Mouse (Mus musculus) CD4-positive, CD25-positive, alpha-beta regulatory T cell, adult 2 months (primary cell): Measurements from ENCODE around the gene Nup85.
"Not testable (repeated sequence)": the region's sequence is repeated elsewhere in the genome, so short reads cannot be mapped to it uniquely, and the experiment has no call there.

Source experiments
- DNase-seq: peaks from one replicate; pipeline ENCODE4 v3.0.0-alpha.2; 2012; ENCODE audit warnings: low read depth, low spot score

Gene Nup85

DNA sequence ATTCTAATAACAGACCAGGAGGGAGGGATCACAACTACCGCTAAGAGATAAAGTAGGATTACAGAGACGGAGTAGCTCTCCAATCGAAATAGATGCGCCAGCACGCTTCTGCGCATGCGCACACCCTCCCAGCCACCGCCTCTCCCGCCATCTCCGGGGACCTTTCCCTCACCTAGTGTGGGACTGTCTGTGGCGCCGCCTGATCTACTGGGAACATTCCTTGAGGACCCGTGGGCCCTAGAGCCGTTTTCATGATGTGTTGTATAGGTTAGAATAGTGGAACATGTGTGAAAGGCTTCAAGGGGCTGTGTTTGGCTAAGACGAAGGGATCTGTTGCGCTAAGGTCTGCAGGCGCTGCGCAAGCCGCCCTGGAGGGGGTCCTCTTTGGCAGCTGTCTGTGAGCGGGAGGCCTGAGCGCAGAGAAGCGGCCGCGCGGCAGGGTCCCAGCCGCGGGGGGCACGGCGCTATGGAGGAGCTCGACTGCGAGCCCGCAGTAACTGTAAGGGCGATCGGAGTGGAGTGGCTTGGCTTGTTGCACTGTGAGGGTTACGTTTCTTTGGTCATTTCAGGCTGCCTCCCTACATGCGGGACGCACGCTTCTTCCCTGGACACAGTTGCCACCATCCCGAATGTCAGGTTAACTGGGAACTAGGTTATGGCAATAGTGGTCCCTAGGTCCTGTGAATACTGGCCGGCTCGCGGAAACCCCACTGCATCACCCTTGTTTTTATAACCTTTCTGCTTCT is at the start of gene Nup85:
Gene Nup85, plus strand, starts transcription at position 371 of the 746 bp plus-strand sequence.
- DNase-seq = peak; percentile 98

DNA sequence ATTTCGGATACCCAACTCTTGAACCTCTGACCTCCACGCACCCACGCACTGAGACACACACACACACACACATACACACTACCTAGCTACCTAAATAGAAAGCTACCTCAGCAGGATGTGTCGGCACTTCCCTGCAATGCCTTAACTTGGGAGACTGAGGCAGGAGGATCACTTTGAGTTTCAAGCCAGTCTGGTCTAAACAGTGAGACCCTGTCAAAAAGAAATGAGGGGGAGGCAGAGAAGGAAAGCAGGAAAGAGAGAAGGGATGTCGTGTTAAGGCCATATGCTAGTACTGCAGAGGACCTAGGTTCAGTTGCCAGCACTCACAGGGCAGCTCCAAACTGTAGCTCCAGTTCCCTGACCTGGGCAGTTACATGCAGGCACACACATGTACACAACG is 49.2 kb upstream of the Nup85 start:
- peak; percentile 34 for DNase-seq

DNA sequence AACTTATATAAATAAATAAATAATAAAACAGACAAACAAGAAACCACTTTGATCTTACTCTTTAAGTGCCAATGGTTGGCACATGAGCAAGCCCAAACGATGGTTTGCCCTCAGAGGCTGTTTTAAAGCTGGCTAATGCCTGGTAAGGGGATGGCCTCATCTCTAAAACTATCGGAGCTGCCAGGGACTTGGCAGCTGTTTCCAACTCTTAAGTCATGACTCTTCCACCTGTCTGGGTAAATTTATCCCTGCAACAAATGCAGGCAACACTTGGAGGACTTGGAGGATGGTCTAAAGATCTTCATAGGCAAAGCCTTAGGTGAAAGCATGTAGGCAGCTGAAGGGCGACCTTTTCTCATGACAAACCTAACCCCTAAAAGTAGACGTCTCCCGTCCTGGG is 47.3 kb upstream of the Nup85 start:
- DNase-seq = no peak

DNA sequence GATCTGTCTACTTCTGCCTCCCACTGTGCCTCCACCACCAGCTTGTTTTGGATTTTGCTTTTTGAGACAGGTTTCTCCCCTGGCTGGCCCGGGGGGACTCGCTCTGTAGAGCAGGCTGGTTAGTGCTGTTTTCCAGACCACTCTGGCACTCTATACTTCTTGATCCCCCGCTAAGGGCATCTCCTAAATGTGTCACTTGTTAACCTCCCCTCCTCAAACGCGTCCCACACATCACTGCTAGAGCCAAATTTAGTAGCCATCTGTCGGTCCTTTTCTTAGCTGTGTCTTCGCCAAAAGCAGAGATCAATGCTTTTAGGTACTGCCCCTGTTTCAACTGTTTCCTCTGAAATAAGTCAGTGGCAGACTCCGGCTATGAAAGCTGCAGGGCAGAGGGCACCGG is 45.5 kb upstream of the Nup85 start:
- peak; percentile 31 for DNase-seq

DNA sequence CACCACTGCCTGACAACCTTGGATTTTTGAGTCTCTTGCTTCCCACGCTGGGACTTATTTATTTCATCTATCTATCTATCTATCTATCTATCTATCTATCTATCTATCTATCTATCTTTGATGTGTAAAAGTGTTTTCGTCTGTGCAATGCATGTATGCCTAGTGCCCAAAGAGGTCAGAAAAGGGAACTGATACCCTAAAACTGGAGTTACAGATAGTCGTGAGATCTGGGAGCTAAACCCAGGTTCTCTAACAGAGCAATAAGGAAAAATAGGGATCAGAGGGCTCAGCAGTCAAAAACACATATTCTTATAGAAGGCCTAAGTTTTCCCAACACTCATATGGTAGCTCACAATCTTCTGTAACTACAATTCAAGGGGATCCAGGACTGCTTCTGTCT is 44.7 kb upstream of the Nup85 start:
- DNase-seq = no peak

DNA sequence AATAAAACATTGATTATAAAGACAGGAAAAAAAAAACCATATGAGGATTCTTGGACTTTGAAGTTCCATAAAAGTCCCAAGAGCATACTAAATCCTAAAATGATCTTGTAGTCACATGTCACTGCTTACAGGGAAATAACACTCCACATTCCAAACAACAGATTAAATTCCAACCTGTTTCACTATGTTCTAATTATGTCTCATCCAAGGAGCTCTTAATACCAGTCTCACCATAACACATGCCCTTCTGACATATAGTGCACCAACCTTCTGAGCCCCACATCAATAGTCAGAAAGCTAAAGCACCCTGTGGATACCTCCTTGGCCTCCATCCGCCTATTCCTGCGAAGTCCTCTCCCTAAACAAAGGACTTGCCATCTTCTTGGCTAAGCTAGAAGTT is 44.0 kb upstream of the Nup85 start:
- DNase-seq = no peak

DNA sequence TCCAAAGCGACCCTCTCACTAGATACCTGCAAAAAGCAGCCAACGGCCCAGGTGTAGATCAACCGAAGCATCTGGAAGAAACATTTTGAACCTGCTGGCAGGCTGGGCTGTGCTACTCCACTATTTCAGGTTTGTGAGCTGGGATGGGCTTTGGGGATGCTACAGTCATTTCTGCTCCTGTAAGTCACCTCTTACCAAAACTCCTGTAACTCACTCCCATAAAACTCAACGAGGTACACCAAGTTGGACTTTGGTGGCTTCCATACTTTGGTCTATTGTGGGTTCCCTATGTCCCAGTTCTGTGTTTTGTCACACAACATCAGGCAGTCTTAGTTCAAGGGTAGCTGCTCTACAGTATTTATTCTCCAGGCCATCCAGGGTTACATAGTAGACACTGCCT is 43.2 kb upstream of the Nup85 start:
- no peak for DNase-seq

DNA sequence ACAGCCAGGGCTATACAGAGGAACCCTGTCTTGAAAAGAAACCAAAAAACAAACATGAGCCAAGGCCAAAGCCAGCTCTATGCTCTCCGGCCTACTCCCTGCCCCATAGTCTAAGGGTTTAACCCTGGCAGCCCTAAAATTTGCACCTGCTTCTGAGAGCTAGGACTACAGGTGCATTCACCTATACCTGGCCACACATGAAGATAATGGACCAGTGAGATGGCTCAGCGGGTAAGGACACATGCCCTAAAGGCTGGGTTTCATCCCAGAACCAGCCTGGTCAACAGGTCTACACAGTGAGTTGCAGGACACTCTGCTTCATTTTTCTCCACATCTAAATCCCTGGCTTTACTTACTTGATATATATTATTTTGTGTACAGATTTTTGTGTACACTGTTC is 42.0 kb upstream of the Nup85 start:
- no peak for DNase-seq

DNA sequence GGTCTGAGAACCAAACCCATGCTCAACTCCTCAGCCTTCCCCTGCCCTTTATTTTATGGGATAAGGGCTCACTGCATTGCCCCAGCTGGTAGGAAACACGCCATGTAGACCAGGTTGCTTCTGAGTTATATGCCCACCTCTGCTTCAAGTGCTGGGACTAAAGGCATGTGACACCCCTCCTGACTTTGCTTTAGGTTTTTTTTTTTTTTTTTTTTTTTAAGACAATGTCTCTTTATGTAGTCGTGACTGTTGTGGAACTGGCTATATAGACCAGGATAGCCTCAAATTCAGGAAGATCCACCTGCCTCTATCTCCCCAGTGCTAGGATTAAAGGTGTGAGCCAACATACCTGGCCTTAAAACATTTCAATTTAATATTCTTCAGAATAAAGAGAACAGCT is 41.5 kb upstream of the Nup85 start:
- no peak for DNase-seq

DNA sequence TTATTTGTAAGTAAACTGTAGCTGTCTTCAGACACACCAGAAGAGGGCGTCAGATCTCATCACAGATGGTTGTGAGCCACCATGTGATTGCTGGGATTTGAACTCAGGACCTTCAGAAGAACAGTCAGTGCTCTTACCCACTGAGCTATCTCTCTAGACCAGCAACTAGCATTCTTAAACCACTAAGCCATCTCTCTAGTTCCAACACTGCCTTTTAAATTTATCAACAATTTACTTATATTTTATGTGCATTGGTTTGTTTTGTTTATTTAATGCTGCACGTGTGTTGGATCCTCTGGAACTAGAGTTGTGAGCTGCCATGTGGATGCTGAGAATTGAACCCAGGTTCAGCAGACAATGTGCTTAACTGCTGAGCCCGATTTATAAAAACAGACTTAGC is 37.8 kb upstream of the Nup85 start:
- not testable (repeated sequence) for DNase-seq

DNA sequence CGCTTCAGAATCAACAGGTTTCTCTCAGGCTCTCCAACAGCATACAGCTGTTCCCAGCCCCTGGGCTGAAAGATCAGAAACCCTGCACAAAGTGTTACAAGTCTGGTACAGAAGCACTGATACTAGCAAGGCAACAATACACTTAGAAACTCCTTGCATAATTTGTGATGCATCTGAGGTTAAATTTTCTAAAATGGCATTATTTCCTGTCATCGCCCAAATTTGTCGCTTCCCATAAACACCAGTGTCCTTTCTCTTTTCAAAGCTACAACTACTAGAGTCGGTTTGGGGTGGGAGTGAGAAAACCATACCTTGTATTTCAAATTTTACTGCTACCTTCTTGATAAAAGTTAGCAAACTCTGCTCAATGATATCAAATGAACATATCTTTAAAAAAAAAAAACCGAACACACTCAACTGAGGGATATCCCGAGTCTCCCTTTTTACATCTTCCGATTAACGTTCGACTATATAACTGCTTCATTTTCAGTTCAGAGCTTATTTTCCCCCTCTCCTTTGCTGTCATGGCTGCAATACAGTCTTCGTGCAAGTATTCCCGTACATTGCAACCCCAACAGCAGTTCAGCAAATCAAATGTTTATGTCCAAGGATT is 29.4 kb upstream of the Nup85 start:
- DNase-seq = peak; percentile 25

DNA sequence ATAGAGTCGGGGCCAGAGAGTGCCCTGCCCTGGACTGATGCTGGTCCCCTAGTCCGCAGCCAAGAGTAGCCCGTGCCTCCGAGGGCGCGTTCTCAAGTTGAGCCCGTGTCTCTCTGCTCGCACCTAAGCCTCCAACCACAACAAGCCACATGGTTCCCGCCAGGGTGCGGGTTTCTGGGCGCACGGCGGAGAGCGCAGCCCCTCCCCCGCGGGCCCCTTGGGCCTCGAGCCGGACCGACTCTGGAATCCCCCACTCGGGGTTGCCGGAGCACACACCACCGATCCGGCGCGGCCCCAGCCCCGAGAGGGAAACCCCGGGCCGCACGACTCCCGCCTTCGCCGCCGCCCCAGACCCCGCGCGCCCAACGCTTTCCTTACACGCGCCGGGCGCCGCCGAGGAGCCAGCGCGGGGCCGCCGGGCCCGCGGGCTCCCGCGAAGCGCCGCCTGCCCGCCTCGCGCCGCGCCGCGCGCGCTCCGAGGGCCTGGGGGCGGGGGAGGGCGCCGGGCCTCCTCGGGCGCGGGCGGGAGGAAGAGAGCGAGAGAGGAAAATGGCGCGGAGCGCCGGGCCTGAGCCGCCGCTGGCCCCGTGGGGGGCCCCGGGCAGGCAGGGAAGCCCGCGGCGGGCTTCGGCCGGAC is 28.7 kb upstream of the Nup85 start:
- DNase-seq = peak; percentile 85

DNA sequence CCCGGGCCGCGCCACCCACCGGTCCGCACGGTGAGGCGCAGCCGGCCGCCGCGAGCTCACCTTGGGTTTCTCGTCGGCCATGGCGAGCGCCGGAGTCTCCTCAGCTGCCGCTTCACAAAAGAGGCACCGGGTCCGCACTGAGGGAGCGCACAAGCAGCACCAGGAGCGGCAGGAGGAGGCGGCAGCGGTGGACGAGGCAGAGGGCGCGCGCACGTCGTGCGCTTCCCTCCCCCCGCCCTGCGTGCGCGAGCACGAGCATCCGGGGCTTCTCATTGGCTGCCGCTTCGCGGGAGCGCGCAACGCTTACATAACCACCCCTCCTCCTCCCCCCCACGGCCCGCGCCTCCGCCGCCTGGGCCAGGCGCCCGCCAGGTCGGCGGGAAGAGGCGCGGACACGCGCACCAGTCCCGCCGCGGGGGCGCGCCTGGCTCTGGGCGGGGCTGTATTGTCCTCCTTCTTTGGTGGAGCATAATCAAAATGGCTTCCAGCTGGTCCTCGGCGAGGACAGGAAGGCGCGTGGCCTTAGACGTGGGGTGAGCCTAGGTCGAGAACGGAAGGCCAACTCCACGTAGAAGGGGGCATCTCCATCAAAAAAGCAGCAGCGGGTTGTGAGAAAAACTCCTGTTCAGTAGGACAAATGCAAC is 28.1 kb upstream of the Nup85 start, which contains the start of gene Sumo2:
Gene Sumo2, minus strand, starts transcription at position 239 of the 644 bp plus-strand sequence.
- DNase-seq = peak; percentile 98

DNA sequence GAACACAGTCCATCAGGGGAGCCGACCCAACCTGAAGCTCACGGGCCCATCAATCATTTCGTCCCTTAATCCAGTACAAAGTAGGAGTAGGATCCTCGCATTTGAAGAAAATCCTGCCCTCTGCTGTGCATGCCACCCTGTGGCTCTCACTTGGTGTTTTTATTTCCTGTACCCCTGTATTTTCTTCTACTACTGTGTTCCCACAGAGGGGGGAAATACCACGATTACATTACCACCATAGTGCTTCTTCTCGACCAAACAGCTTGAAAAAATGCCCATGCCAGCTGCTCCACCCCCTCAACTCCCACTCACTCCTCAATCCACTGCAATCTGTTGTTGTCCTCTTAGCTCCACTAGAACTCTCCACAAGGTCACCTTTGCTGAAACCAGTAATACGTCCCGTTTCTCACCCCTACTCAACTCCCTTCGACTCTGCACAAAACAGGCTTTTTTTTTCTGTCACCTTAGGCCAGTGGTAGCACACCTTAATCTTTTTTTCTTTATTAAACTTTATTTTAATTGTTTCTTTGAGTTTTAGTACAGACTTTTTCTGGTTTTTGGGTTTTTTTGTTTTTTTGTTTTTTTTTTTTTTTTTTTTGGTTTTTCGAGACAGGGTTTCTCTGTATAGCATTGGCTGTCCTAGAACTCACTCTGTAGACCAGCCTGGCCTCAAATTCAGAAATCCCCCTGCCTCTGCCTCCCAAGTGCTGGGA is 27.2 kb upstream of the Nup85 start:
- DNase-seq = peak; percentile 41

DNA sequence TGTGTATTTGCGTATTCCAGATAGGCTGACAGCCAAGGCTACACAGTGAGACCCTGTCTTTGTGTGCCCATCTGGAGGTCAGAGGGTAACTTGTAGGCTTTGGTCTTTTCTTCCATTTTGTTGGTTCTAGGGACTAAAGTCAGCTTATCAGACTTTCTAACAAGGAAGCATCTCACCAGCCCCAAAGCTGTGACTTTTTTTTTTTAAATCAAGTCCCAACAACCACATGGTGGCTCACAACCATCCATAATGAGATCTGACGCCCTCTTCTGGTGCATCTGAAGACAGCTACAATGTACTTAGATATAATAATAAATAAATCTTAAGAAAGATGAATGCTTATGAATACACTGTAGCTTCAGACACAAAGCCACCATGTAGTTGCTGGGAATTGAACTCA is 26.2 kb upstream of the Nup85 start:
- DNase-seq = peak; percentile 42

DNA sequence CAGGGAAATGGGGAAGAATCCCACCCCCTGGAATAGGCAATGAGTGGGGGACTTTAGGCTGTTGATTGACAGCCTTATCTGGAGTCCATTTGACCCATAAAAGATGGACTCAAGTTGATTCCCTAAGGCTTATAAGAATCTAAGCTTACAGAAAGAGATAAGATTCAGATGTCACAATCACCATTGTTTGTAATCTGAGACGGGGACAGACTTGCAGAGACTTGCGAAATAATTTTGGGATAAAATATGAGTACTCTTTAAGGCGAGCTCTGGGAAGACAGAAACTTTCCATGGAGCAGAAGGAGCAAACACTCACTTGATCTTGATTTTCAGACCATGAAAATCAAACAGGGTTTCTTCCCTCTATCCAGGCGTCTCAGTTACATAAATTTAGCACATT is 20.7 kb upstream of the Nup85 start:
- no peak for DNase-seq

DNA sequence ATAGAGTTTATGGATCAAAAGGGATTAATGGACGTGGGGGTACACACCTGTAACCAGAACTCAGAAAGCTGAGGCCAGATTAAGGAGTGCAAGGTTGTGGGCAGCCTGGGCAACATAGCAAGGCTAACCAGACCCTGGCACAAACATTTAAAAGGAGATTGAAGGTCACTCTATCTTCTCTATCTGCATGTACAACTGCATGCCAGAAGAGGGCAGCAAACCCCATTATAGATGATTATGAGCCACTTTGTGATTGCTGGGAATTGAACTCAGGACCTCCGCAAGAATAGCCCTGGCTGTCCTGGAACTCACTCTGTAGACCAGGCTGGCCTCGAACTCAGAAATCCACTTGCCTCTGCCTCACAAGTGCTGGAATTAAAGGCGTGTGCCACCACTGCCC is 11.5 kb upstream of the Nup85 start:
- DNase-seq = peak; percentile 66

DNA sequence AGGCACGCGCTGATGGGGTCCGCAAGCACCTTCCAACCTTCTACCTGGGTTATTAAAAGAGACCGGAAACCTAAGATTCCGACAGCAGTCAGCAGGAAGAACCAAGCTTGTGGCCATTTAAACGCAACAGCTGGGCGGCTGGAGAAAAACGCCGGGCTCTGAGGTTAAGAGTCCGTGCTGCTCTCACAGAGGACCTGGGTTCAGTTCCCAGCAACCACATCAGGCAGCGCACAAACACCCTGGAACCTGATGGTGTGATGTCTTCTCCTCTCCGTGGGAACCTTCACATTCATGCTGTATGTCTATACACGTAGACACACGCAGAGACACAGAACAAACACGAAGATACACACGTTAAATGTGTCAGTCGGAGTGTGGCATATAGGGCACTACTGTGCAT is 8.5 kb upstream of the Nup85 start:
- no peak for DNase-seq

DNA sequence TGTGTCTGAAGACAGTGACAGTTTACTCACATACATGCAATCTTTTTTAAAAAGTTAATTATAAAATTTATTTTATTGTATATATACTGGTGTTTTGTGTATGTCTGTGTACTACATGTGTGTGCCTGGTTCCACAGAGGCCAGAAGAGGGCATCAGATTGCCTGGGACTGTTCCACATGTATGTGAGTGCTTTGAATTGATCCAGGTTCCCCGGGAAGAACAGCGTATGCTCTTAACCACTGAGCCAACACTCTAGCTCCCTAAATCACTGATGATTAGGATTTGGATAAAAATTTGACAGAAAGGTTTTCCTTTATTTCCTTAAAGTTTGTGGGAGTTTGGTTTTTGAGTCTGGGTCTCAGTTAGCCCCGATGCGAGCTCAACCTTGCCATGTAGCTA is 828 bp upstream of the Nup85 start:
- peak; percentile 46 for DNase-seq

DNA sequence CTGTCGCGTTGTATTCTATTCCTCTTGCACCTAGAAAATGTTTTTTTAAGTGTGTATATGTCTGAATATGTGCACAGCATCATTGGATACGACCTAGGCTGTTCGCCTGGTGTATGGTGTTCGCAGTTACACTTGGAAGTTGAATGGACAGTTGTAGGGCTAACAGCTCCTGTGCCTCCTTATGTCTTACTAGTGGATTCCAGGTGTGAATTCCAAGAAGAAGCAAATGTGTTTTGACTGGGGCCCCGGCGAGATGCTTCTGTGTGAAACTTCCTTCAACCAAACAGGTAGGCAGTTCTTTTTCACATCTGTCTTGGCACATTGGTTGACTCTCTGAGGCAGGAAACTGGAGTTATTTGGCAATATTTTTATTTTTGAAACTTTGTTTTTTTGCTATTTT is 727 bp downstream of the Nup85 start:
- DNase-seq = no peak

DNA sequence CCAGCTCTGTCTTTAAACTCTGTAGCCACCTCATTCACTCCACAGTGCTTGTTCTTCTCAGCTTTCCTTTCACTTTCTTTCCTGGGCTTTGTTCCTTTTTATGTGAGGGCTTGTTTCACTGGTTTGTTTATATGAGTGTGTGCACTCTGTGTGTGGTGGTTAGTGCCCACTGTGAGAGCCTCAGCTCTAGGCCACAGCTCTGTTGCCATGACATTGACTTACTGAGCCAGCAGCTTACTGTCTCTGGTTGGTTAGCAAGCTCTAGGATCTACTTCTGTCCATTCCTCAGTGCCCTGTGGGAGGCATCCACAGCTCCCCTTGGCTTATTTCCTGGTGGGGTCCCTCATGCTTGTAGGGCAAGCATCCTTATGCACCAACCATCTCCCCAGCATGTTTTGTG is 14.8 kb downstream of the Nup85 start:
- DNase-seq = no peak
